Mouse (Mus musculus) olfactory bulb, adult 2 months (tissue): ENCODE results near the gene Sidt1.

Experiments used
- CTCF ChIP-seq: fragments of 200-500 bp; IDR thresholded peaks from 2 replicates; pipeline ENCODE4 v1.5.1; 2012; ENCODE audit warnings: low read depth, mild to moderate bottlenecking, low read length, moderate library complexity; ENCODE audit not compliant: insufficient read depth
- POLR2A ChIP-seq: fragments of 200-500 bp; IDR thresholded peaks from 2 replicates; pipeline ENCODE4 v1.6.1; 2012; ENCODE audit warnings: mild to moderate bottlenecking, low read depth, low read length, moderate library complexity; ENCODE audit not compliant: insufficient read depth

DNA sequence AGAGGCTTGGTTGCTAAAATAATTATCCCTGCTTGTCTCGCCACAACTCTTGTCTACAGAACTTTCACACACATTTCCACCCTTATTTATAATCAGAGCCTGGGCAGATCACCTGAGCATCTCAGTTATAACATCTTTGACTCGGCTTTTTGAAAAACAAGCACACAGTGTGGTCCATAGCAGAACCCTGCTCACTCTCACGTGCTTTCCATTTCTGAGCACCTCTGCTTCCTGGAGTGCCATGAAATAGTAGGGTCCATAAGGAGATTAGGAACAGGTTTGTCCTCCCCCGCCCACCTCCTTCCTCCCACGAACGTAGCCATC lies 1.4 kb downstream of the Sidt1 start:
- no peak for TF ChIP-seq CTCF
- no peak for TF ChIP-seq POLR2A
